ENCODE assay signal across 9 mouse cellular contexts in genomic region chr17:66358026-66358978, GRCm38 (mm10).
A peak's percentile ranks its signal among the peaks of the same experiment; 100 is the strongest.
DNase-seq lines count a peak whose midpoint lies in the region; ATAC-seq lines count a peak whose summit lies in the region.
"Had no signal": no experiment of that assay in that cellular context is flagged by ENCODE, and none has a peak within 500 bp of the region (broad histone marks: within the 10 kb centered on the region; RNA-seq: fewer than 3 reads in every experiment).

No protein-coding gene starts in this region.

- WGBS in embryonic facial prominence, embryonic 11.5 days, result 75% methylated on average over 27 of the region's 27 CpGs
- WGBS in embryonic facial prominence, embryonic 10.5 days, result 79% methylated on average over 27 of the region's 27 CpGs

- H3K36me3 ChIP-seq in embryonic facial prominence, embryonic 11.5 days (replicated peaks; ENCODE audit: control insufficient read depth, insufficient read depth, low read depth, low read length), result no peaks in the 10 kb centered on the region
- peaks cover 75% of the 10 kb centered on the region for H3K36me3 ChIP-seq in embryonic facial prominence, embryonic 10.5 days (replicated peaks)

- H3K27me3 ChIP-seq in embryonic facial prominence, embryonic 11.5 days (ENCODE audit: control insufficient read depth, insufficient read depth, low read length), result no peaks in the 10 kb centered on the region
- H3K27me3 ChIP-seq in embryonic facial prominence, embryonic 10.5 days (replicated peaks; ENCODE audit: low read depth, poor library complexity, severe bottlenecking), result no peaks in the 10 kb centered on the region
- H3K27me3 ChIP-seq: midbrain, embryonic 12.5 days had no signal

- 0 out of 2 replicates have a peak, but pooled peaks have one; percentile 4 for ATAC-seq in embryonic facial prominence, embryonic 11.5 days (replicated peaks; ENCODE audit: insufficient number of reproducible peaks, low FRiP score, low TSS enrichment, low read depth)

- no peaks in the 10 kb centered on the region for H3K9me3 ChIP-seq in embryonic facial prominence, embryonic 11.5 days (replicated peaks; ENCODE audit: control insufficient read depth, low read length)
- no peaks in the 10 kb centered on the region for H3K9me3 ChIP-seq in embryonic facial prominence, embryonic 10.5 days
- H3K9me3 ChIP-seq: midbrain, embryonic 12.5 days had no signal

- no peaks in the 10 kb centered on the region; the same call in 1 of the 2 replicates for H3K4me1 ChIP-seq in embryonic facial prominence, embryonic 11.5 days (ENCODE audit: control insufficient read depth, insufficient read depth, low read length)
- peaks cover 20% of the 10 kb centered on the region for H3K4me1 ChIP-seq in embryonic facial prominence, embryonic 10.5 days

- H3K27ac ChIP-seq in embryonic facial prominence, embryonic 11.5 days (replicated peaks; ENCODE audit: low read depth, low read length), result 0 out of 2 replicates have a peak overlapping the region, but pooled peaks have one; percentile 9
- no peak overlapping the region; the same call in none of the 2 replicates for H3K27ac ChIP-seq in embryonic facial prominence, embryonic 10.5 days (replicated peaks)
- H3K27ac ChIP-seq: midbrain, embryonic 12.5 days had no signal

- no peak overlapping the region for H3K4me3 ChIP-seq in embryonic facial prominence, embryonic 11.5 days (ENCODE audit: low read depth, low read length)
- H3K4me3 ChIP-seq in embryonic facial prominence, embryonic 10.5 days, result no peak overlapping the region
- H3K4me3 ChIP-seq: midbrain, embryonic 12.5 days had no signal

- no peak overlapping the region for H3K4me2 ChIP-seq in embryonic facial prominence, embryonic 11.5 days (ENCODE audit: low read depth, low read length)
- H3K4me2 ChIP-seq: midbrain, embryonic 12.5 days had no signal

- no peak overlapping the region for H3K9ac ChIP-seq in embryonic facial prominence, embryonic 11.5 days (replicated peaks; ENCODE audit: low read length)
- H3K9ac ChIP-seq: midbrain, embryonic 12.5 days had no signal

- DNase-seq in embryonic facial prominence, embryonic 11.5 days (ENCODE audit: low spot score), result peak; percentile 42
- no peak for DNase-seq in embryonic facial prominence, embryonic 10.5 days (ENCODE audit: low spot score)
- DNase-seq in 3T3-L1 (ENCODE audit: low read depth, low spot score), result peak; percentile 86
- peak; percentile 64 to 69 for DNase-seq in cerebellum, postnatal 10 days
- peak; percentile 38 for DNase-seq in heart, postnatal 4 days
- no peak for DNase-seq in adrenal gland, adult 18-20 months (ENCODE audit: low spot score in 2 of 2)
- DNase-seq in right cerebral cortex, postnatal 10 days (ENCODE audit: low spot score in 2 of 2), result no peak
- no peak for DNase-seq in right cerebral cortex, postnatal 25 days

Comparison
In these comparisons a context has a peak if more than half of its experiments do, and no peak if none do; other contexts are left out.
1. DNase-seq: peak in embryonic facial prominence, embryonic 11.5 days (single experiment), 3T3-L1 (single experiment), cerebellum, postnatal 10 days (2 of 2) and heart, postnatal 4 days (single experiment); none in embryonic facial prominence, embryonic 10.5 days (single experiment), adrenal gland, adult 18-20 months (0 of 2), right cerebral cortex, postnatal 10 days (0 of 2) and right cerebral cortex, postnatal 25 days (single experiment).